Mouse (Mus musculus): ENCODE measurements at regions not wholly inside any gene's neighbourhood (a gene's known extent, or its start where the extent isn't known, plus 50 kb on each side); places are given as distances from the start of the nearest gene placed in this dataset.

- no peak overlapping the region for H3K4me3 ChIP-seq (ENCODE audit: insufficient read depth, low read depth, low read length)
- H3K4me1 ChIP-seq (ENCODE audit: control insufficient read depth, insufficient read depth, insufficient read length, low read length) = peaks cover 6% of the 10 kb centered on the region
Measured at GRCm38 (mm10) chr6:34246512-34246911, 69.6 kb upstream of the Slc35b4 start.

GRCm38 (mm10) chr6:34243001-34243400 is 66.1 kb upstream of the Slc35b4 start:
- Histone ChIP-seq H3K4me1 (ENCODE audit: control insufficient read depth, insufficient read depth, insufficient read length, low read length) (peaks cover 6% of the 10 kb centered on the region; the same call in 1 of the 2 replicates), H3K27ac (replicated peaks; ENCODE audit: low read depth, low read length) (no peak overlapping the region), H3K4me3 (ENCODE audit: insufficient read depth, low read depth, low read length) (no peak overlapping the region)

More at GRCm38 (mm10) chr6:34246512-34246911, 69.6 kb upstream of the Slc35b4 start:
- H3K27ac ChIP-seq (replicated peaks; ENCODE audit: low read depth, low read length) = no peak overlapping the region

- H3K27ac ChIP-seq (replicated peaks; ENCODE audit: low read depth, low read length) = no peak overlapping the region
Measured at GRCm38 (mm10) chr6:34242486-34242885, 65.6 kb upstream of the Slc35b4 start.

GRCm38 (mm10) chr6:34235132-34235531 is 58.2 kb upstream of the Slc35b4 start:
- Histone ChIP-seq H3K27ac (replicated peaks; ENCODE audit: low read depth, low read length) (peak overlapping the region; percentile 60), H3K4me1 (ENCODE audit: control insufficient read depth, insufficient read depth, insufficient read length, low read length) (peaks cover 5% of the 10 kb centered on the region; the same call in 1 of the 2 replicates), H3K4me3 (ENCODE audit: insufficient read depth, low read depth, low read length) (no peak overlapping the region)

More at GRCm38 (mm10) chr6:34242486-34242885, 65.6 kb upstream of the Slc35b4 start:
- Histone ChIP-seq H3K4me3 (ENCODE audit: insufficient read depth, low read depth, low read length) (no peak overlapping the region), H3K4me1 (ENCODE audit: control insufficient read depth, insufficient read depth, insufficient read length, low read length) (peaks cover 9% of the 10 kb centered on the region; the same call in 1 of the 2 replicates)

- Histone ChIP-seq H3K27ac (replicated peaks; ENCODE audit: low read depth, low read length) (no peak overlapping the region), H3K4me3 (ENCODE audit: insufficient read depth, low read depth, low read length) (no peak overlapping the region), H3K4me1 (ENCODE audit: control insufficient read depth, insufficient read depth, insufficient read length, low read length) (peaks cover 5% of the 10 kb centered on the region; the same call in 1 of the 2 replicates)
Measured at GRCm38 (mm10) chr6:34234443-34235020, 57.6 kb upstream of the Slc35b4 start.

GRCm38 (mm10) chr6:34230768-34231381 is 54.0 kb upstream of the Slc35b4 start:
- no peak overlapping the region for H3K27ac ChIP-seq (replicated peaks; ENCODE audit: low read depth, low read length)
- no peak overlapping the region for H3K4me3 ChIP-seq (ENCODE audit: insufficient read depth, low read depth, low read length)
- peaks cover 2% of the 10 kb centered on the region; the same call in 1 of the 2 replicates for H3K4me1 ChIP-seq (ENCODE audit: control insufficient read depth, insufficient read depth, insufficient read length, low read length)

GRCm38 (mm10) chr6:34227131-34227530 is 50.2 kb upstream of the Slc35b4 start:
- Histone ChIP-seq H3K27ac (replicated peaks; ENCODE audit: low read depth, low read length) (no peak overlapping the region), H3K4me1 (ENCODE audit: control insufficient read depth, insufficient read depth, insufficient read length, low read length) (no peaks in the 10 kb centered on the region), H3K4me3 (ENCODE audit: insufficient read depth, low read depth, low read length) (no peak overlapping the region)

All from brown adipose tissue, adult 24 weeks (tissue).